Mouse (Mus musculus) neural tube, embryonic 13.5 days (tissue): ENCODE data around the gene Tle2. TPM values are rescaled to one million over a fixed set of nuclear protein-coding genes. Genes with fewer than 3 reads are reported as not detected.

Experiments
- ATAC-seq: fragments of 200-750 bp; cut with Nextera tagmentation; 2 replicates; pipeline ENCODE4 v1.8.0; 2017; ENCODE audit warnings: low read depth, mild to moderate bottlenecking, moderate TSS enrichment, moderate library complexity
- H3K27ac ChIP-seq: fragments of 300-500 bp; sonication (generic); replicated peaks from 2 replicates; pipeline ENCODE4 v1.5.1; 2015; ENCODE audit warnings: moderate library complexity, mild to moderate bottlenecking, inconsistent platforms
- H3K27me3 ChIP-seq: fragments of 300-500 bp; sonication (generic); 2 replicates; pipeline ENCODE4 v1.6.1; 2015; ENCODE audit warnings: mild to moderate bottlenecking, inconsistent platforms
- H3K36me3 ChIP-seq: fragments of 300-500 bp; sonication (generic); 2 replicates; pipeline ENCODE4 v1.6.1; 2015; ENCODE audit warnings: mild to moderate bottlenecking, inconsistent platforms
- H3K4me1 ChIP-seq: fragments of 300-500 bp; sonication (generic); replicated peaks from 2 replicates; pipeline ENCODE4 v1.6.1; 2015; ENCODE audit warnings: inconsistent platforms
- H3K4me2 ChIP-seq: fragments of 300-500 bp; sonication (generic); 2 replicates; pipeline ENCODE4 v1.6.1; 2015; ENCODE audit warnings: inconsistent platforms, mild to moderate bottlenecking, moderate library complexity
- H3K4me3 ChIP-seq: fragments of 300-500 bp; sonication (generic); 2 replicates; pipeline ENCODE4 v1.5.1; 2015; ENCODE audit warnings: mild to moderate bottlenecking, inconsistent platforms
- H3K9ac ChIP-seq: fragments of 300-500 bp; sonication (generic); 2 replicates; pipeline ENCODE4 v1.6.1; 2015; ENCODE audit warnings: moderate library complexity, mild to moderate bottlenecking, inconsistent platforms
- H3K9me3 ChIP-seq: fragments of 300-500 bp; sonication (generic); 2 replicates; pipeline ENCODE4 v1.6.1; 2016; ENCODE audit warnings: inconsistent platforms
- WGBS: fragments of 180-500 bp; shearing (Covaris S2); methylation state at CpG from one replicate; pipeline ENCODE4 v1.1.7; 2015; 5-methylcytosine and 5-hydroxymethylcytosine counted together
- polyA plus RNA-seq: library from polyadenylated mRNA; unstranded; fragments of >200 nt; fragmentation: Nextera tagmentation; extraction: Ambion mirVana; gene quantifications from 2 replicates; pipeline ENCODE4 v1.2.1, GENCODE M21; 2015

Tle2 gene
- polyA plus RNA-seq, 1 experiment from 2014 or later = 32.9 TPM

DNA sequence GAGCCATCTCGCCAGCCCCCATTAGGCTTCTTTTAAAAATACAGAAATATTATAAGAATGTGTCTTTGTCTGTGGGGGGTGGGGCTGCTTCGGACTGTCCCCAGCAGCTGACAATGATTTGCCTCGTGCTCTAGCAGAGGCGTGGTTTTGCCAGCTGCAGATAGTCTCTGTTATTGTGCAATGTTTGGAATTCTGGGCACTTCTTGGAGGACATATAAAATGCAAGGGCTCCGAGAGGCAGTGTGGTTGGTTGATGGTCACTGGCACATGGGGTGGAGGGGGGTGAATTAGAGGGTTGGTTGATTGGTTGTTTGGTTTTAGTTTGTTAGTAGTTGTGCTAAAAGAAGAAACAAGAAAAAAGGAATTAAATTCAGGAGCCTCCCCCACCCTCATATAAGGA lies 45.6 kb downstream of the Tle2 start:
- no peak for ATAC-seq
- Histone ChIP-seq H3K27ac (no peak overlapping the region), H3K9ac (no peak overlapping the region), H3K36me3 (peaks cover 45% of the 10 kb centered on the region), H3K4me2 (no peak overlapping the region), H3K9me3 (no peaks in the 10 kb centered on the region), H3K27me3 (no peaks in the 10 kb centered on the region), H3K4me1 (no peaks in the 10 kb centered on the region), H3K4me3 (no peak overlapping the region)
- WGBS = 87% methylated on average over 5 of the region's 5 CpGs

DNA sequence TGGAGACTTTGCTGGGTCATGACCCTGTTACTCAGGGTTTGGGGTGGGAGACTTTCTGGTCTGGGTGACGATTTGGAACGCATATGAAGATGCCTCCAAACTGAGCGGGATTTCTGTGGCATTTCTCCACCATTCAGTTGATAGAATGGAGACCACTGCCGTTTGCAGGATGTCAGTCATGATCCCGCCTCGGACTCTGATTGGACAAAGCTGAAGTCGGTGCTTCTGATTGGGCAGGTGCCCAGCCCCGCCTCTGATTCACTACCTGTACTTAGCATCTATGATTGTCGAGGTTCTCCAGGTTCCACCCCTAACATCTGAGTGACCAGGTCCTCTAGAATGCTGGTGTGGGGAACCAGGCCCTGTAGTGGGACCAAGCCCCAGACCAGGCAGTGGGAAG lies 46.4 kb downstream of the Tle2 start:
- Histone ChIP-seq H3K9me3 (no peaks in the 10 kb centered on the region), H3K9ac (no peak overlapping the region), H3K27ac (no peak overlapping the region), H3K36me3 (peaks cover 53% of the 10 kb centered on the region), H3K4me2 (no peak overlapping the region), H3K4me1 (peaks cover 4% of the 10 kb centered on the region; the same call in 1 of the 2 replicates), H3K27me3 (no peaks in the 10 kb centered on the region), H3K4me3 (no peak overlapping the region)
- no peak for ATAC-seq
- 60% methylated on average over 9 of the region's 9 CpGs for WGBS

GRCm38 (mm10) chr10:81623441-81623840 lies 49.1 kb downstream of the Tle2 start:
- H3K9ac ChIP-seq = no peak overlapping the region
- no peak overlapping the region for H3K4me3 ChIP-seq
- 69% methylated on average over 8 of the region's 8 CpGs for WGBS
- peaks cover 26% of the 10 kb centered on the region for H3K4me1 ChIP-seq
- no peak for ATAC-seq
- no peaks in the 10 kb centered on the region for H3K27me3 ChIP-seq
- no peak overlapping the region for H3K27ac ChIP-seq
- no peaks in the 10 kb centered on the region for H3K9me3 ChIP-seq
- H3K36me3 ChIP-seq = peaks cover 55% of the 10 kb centered on the region
- no peak overlapping the region for H3K4me2 ChIP-seq

DNA sequence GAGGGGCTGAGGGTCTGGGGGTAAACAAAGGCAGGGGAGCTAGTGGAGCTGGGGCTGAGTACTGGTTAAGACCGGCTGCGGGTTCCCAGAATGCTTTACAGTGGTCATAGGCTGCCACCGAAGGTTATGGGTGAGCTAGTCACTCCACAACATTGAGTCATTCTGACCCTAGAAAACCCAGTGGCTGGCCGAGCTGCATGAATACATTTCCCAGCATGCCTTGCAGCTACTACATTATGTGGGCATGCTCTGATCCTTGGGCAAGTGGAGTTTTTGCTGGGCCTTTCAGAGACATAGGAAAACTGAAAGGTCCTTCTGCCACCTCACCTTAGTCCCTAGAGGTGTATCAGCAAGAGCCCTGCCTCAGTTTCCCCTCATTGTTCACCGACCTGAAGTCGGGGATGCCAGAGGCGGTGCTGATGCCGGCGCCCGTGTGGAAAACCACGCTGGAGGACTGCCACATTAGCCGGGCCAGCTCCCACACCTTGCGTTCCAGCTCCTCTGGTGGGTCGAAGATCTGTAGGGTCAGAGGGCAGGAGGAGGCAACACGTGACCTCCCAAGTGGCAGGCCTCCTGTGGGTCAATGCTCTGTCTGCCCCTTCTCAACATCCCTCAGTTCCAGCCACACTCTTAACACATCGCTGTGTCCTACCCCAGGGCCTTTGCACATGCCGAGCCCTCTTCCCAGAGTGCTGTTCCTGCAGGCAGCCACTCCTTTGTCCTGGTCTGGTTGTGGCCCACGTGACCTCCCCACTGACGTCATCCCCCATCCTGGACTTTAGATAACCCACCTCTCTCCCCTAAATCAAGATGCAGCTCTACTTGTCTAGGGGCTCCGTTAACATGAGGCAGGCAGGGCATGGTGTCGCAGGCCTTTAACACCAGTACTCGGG lies 52.0 kb downstream of the Tle2 start:
- peak; percentile 21; the same call in 1 of the 2 replicates for ATAC-seq
- Histone ChIP-seq H3K9me3 (no peaks in the 10 kb centered on the region), H3K4me3 (peak overlapping the region; percentile 80), H3K9ac (peak overlapping the region; percentile 91), H3K27ac (peak overlapping the region; percentile 91), H3K4me1 (peaks cover 29% of the 10 kb centered on the region), H3K4me2 (peak overlapping the region; percentile 89), H3K36me3 (peaks cover 44% of the 10 kb centered on the region), H3K27me3 (0 out of 2 replicates have a peak, but pooled peaks cover 2% of the 10 kb centered on the region)
- 90% methylated on average over 22 of the region's 22 CpGs for WGBS

DNA sequence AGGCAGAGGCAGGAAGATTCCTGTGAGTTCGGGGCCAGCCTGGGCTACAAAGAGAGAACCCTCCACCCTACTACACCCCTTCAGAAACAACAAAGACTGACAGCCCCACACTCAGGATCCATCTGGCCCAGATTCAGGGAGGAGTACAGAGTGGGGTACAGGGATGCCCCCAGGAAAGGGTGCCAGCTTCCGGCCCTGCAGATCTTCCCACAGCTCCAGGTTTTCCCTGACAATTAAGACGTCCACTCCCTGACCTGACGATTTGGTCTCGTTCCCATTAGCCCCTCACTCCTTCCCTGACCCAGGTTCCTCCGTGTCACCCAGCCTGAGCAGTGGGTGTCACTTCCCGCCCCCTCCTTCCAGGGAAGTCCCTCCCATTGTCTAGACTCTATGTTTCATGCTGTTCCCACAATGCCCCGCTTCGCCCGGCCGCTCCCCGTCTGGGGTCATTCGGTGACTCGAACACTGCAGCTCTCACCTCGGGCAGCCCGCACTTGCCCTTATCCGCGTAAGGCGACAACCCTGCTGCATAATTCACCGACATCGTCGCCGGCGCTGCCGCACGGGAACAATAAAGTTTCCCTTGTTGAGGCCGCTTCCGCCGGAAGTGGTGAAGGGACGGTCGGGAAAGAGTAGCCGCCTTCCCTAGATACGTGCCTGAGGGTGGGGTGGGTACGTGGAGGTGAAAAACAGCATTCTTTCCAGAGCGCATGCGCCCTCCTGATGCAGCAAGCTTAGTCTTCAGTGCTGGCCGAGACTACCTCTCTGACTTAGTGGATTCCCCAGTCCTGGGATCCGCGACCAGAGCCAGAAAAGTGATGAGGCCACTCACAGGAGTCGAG lies 52.9 kb downstream of the Tle2 start, which contains the start of gene Sirt6:
TSS of gene Sirt6 (minus strand) at position 804 of the 842 bp plus-strand sequence.
- peak within 1 kb of the TSS; percentile 91 for H3K9ac ChIP-seq
- peaks cover 37% of the 10 kb centered on the region for H3K36me3 ChIP-seq
- H3K4me3 ChIP-seq = peak within 1 kb of the TSS; percentile 80
- peak within 1 kb of the TSS; percentile 89 for H3K4me2 ChIP-seq
- peak within 1 kb of the TSS; percentile 91 for H3K27ac ChIP-seq
- H3K4me1 ChIP-seq = peaks cover 29% of the 10 kb centered on the region
- WGBS = 6% methylated on average over 40 of the region's 40 CpGs
- peaks cover 4% of the 10 kb centered on the region; the same call in 1 of the 2 replicates for H3K27me3 ChIP-seq
- H3K9me3 ChIP-seq = no peaks in the 10 kb centered on the region
- ATAC-seq = peak; percentile 89

GRCm38 (mm10) chr10:81627836-81628220 lies 53.5 kb downstream of the Tle2 start:
- Histone ChIP-seq H3K27ac (peak overlapping the region; percentile 91), H3K36me3 (peaks cover 31% of the 10 kb centered on the region), H3K9me3 (no peaks in the 10 kb centered on the region), H3K9ac (peak overlapping the region; percentile 91), H3K4me3 (peak overlapping the region; percentile 80), H3K27me3 (peaks cover 11% of the 10 kb centered on the region; the same call in 1 of the 2 replicates), H3K4me1 (peaks cover 29% of the 10 kb centered on the region), H3K4me2 (peak overlapping the region; percentile 89)
- peak; percentile 37 for ATAC-seq
- WGBS = 69% methylated on average over 7 of the region's 7 CpGs

DNA sequence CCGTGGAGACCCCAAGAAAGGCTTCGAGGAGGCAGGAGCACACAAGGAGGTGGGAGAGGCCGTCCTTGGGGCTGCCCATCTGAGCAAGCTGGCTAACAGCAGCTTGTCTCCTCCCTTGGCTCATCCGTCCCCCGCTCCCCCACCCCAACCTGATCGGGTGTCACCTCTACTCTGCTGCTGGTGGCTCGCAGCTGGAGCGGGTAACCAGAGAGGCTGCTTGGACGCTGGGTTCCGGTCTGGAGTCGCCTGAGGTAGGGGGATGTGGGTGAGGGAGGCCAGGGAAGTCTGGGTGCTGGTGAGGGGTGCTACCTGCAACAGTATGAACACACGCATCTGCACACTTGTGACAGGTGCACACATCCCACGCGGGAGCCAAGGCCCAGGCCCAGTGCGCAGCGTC lies 54.0 kb downstream of the Tle2 start, which contains the start of gene Ankrd24:
TSS of gene Ankrd24 (plus strand) at position 151 of the 400 bp plus-strand sequence.
- Histone ChIP-seq H3K27me3 (peaks cover 11% of the 10 kb centered on the region; the same call in 1 of the 2 replicates), H3K4me1 (peaks cover 34% of the 10 kb centered on the region), H3K4me2 (peak within 1 kb of the TSS; percentile 89), H3K4me3 (peak within 1 kb of the TSS; percentile 80), H3K27ac (peak within 1 kb of the TSS; percentile 91), H3K9me3 (no peaks in the 10 kb centered on the region), H3K36me3 (peaks cover 26% of the 10 kb centered on the region), H3K9ac (peak within 1 kb of the TSS; percentile 91)
- ATAC-seq = 0 out of 2 replicates have a peak, but pooled peaks have one; percentile 1
- 83% methylated on average over 16 of the region's 16 CpGs for WGBS

GRCm38 (mm10) chr10:81633253-81634099 lies 59.1 kb downstream of the Tle2 start:
- Histone ChIP-seq H3K9ac (peak overlapping the region; percentile 62), H3K36me3 (no peaks in the 10 kb centered on the region), H3K9me3 (no peaks in the 10 kb centered on the region), H3K4me3 (peak overlapping the region; percentile 39), H3K27ac (peak overlapping the region; percentile 56), H3K4me2 (peak overlapping the region; percentile 63), H3K27me3 (peaks cover 11% of the 10 kb centered on the region; the same call in 1 of the 2 replicates), H3K4me1 (peaks cover 17% of the 10 kb centered on the region)
- 2% methylated on average over 37 of the region's 37 CpGs for WGBS
- peak; percentile 83 for ATAC-seq

DNA sequence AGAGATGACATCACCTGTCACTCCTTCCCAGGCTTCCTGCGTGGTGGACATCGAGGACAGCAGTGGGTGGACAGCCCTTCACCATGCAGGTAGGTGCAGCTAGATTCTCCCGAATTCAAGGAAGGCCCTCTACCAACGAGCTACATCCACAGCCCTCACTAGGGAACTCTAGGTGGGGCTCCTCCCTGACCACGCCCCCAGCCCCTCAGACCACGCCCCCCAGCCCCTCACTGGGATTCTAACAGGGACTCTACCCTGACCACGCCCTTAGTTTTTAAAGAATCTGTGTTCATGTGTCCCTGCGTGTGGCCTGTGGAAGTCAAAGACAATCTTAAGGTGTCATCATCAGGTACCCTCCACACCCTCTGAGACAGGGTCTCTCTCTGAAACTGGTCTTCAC lies 62.0 kb downstream of the Tle2 start:
- no peak for ATAC-seq

DNA sequence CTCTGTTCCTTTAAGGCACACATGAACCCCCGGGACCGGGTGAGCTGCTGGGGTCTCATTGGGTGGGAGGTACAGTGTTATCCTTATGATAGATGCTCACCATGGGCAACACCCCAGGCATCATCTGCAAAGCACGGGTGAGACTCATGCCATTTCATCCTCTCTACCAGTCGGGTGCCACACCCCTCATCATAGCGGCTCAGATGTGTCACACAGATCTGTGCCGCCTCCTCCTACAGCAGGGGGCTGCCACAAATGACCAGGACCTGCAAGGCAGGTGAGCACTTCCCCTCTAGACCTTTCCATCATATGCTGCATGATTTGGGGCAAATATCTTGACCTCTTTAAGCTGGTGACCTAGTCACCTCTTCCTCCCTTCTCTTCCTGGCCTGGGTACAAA lies 63.7 kb downstream of the Tle2 start:
- Histone ChIP-seq H3K9ac (0 out of 2 replicates have a peak overlapping the region, but pooled peaks have one; percentile 12), H3K4me1 (peaks cover 34% of the 10 kb centered on the region), H3K9me3 (no peaks in the 10 kb centered on the region), H3K36me3 (no peaks in the 10 kb centered on the region), H3K4me3 (no peak overlapping the region), H3K4me2 (no peak overlapping the region), H3K27me3 (no peaks in the 10 kb centered on the region; the same call in 1 of the 2 replicates), H3K27ac (no peak overlapping the region)
- no peak for ATAC-seq
- 71% methylated on average over 6 of the region's 6 CpGs for WGBS

More for the DNA sequence above, 62.0 kb downstream of the Tle2 start:
- no peak overlapping the region for H3K27ac ChIP-seq
- peaks cover 9% of the 10 kb centered on the region; the same call in 1 of the 2 replicates for H3K27me3 ChIP-seq
- H3K9me3 ChIP-seq = no peaks in the 10 kb centered on the region
- H3K4me2 ChIP-seq = no peak overlapping the region
- WGBS = 16% methylated on average over 8 of the region's 8 CpGs
- no peak overlapping the region for H3K9ac ChIP-seq
- H3K4me3 ChIP-seq = no peak overlapping the region
- no peaks in the 10 kb centered on the region for H3K36me3 ChIP-seq
- peaks cover 19% of the 10 kb centered on the region for H3K4me1 ChIP-seq
